In the genomic region with DNA sequence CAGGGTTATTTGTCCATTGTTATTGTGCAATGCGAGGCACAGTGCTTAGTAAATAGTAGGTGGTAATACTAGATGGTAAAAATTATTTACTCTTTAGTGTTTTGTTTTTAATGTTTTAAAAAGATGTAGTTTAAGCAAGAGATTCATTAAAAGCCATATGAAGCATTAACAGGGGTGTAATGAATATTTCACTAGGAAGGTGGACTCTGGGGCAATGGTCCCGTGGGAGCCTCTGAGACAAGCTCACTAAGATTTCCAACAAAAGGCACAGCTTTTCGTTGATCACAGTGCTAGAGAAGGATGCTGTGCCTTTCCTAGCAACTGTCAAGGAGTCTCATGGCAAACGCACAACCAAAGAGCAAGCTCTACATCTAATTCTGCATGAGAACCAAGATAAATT, we compare ENCODE assay signal across 30 mouse cellular contexts. TPM values are rescaled to one million over a fixed set of nuclear protein-coding genes. Genes with fewer than 3 reads are reported as not detected.
"Had no signal": no experiment of that assay in that cellular context is flagged by ENCODE, and none has a peak within 500 bp of the region (broad histone marks: within the 10 kb centered on the region; RNA-seq: fewer than 3 reads in every experiment).

A gene (plus strand): TSS at position 301 of the 400 bp plus-strand sequence.

- H3K9ac ChIP-seq: embryonic facial prominence, embryonic 12.5 days; embryonic facial prominence, embryonic 13.5 days; embryonic facial prominence, embryonic 15.5 days; forebrain, embryonic 12.5 days; forebrain, embryonic 13.5 days; forebrain, embryonic 15.5 days; forebrain, postnatal 0 days had no signal

- H3K27ac ChIP-seq: embryonic facial prominence, embryonic 12.5 days; embryonic facial prominence, embryonic 13.5 days; embryonic facial prominence, embryonic 15.5 days; forebrain, embryonic 10.5 days; forebrain, embryonic 12.5 days; forebrain, embryonic 13.5 days; forebrain, embryonic 15.5 days; gastrocnemius, adult 2 months; heart, adult 2 months had no signal

- H3K36me3 ChIP-seq: embryonic facial prominence, embryonic 12.5 days; embryonic facial prominence, embryonic 13.5 days; embryonic facial prominence, embryonic 15.5 days; forebrain, embryonic 10.5 days; forebrain, embryonic 12.5 days; forebrain, embryonic 15.5 days had no signal

- H3K4me3 ChIP-seq: embryonic facial prominence, embryonic 12.5 days; embryonic facial prominence, embryonic 13.5 days; embryonic facial prominence, embryonic 15.5 days; erythroblast, embryonic 14.5 days; forebrain, embryonic 10.5 days; forebrain, embryonic 12.5 days; forebrain, embryonic 13.5 days; forebrain, embryonic 15.5 days; gastrocnemius, adult 2 months; heart, adult 2 months had no signal

- H3K27me3 ChIP-seq: embryonic facial prominence, embryonic 12.5 days; embryonic facial prominence, embryonic 13.5 days; embryonic facial prominence, embryonic 15.5 days; forebrain, embryonic 12.5 days; forebrain, embryonic 13.5 days; forebrain, embryonic 15.5 days had no signal

- H3K9me3 ChIP-seq: embryonic facial prominence, embryonic 12.5 days; embryonic facial prominence, embryonic 13.5 days; embryonic facial prominence, embryonic 15.5 days; forebrain, embryonic 10.5 days; forebrain, embryonic 12.5 days; forebrain, embryonic 13.5 days; forebrain, embryonic 15.5 days had no signal

- ATAC-seq: forebrain, embryonic 13.5 days; forebrain, embryonic 14.5 days; forebrain, embryonic 15.5 days; forebrain, embryonic 16.5 days; forebrain, postnatal 0 days had no signal

- DNase-seq: cerebellum, adult 2 months; cerebellum, adult 8-10 months; cerebellum, adult 9-10 months; cerebellum, adult 9-11 months; cerebellum, postnatal 10 days; cerebellum, postnatal 14 days; cerebellum, postnatal 25 days; cerebellum, postnatal 36 days; embryo, embryonic 11 days; forebrain, postnatal 0 days; gastrocnemius, adult 2 months; gastrocnemius, postnatal 10 days; gastrocnemius, postnatal 14 days; gastrocnemius, postnatal 25 days; gastrocnemius, postnatal 36 days; heart, adult 11 months; heart, adult 18-20 months; heart, adult 2 months had no signal

- H3K4me2 ChIP-seq: embryonic facial prominence, embryonic 12.5 days; embryonic facial prominence, embryonic 13.5 days; embryonic facial prominence, embryonic 15.5 days; forebrain, embryonic 12.5 days; forebrain, embryonic 13.5 days; forebrain, embryonic 15.5 days had no signal

- H3K4me1 ChIP-seq: embryonic facial prominence, embryonic 12.5 days; embryonic facial prominence, embryonic 13.5 days; embryonic facial prominence, embryonic 15.5 days; forebrain, embryonic 10.5 days; forebrain, embryonic 12.5 days; forebrain, embryonic 13.5 days; forebrain, embryonic 15.5 days had no signal

RNA-seq across cellular contexts. Expression of the gene that starts here (rescaled TPM):
- polyA plus RNA-seq: cerebellum, adult 2 months; embryonic facial prominence, embryonic 11.5 days; embryonic facial prominence, embryonic 12.5 days; embryonic facial prominence, embryonic 13.5 days; erythroblast, embryonic 14.5 days; forebrain, embryonic 10.5 days; forebrain, embryonic 11.5 days; forebrain, embryonic 12.5 days; forebrain, embryonic 13.5 days; forebrain, embryonic 14.5 days; forebrain, embryonic 15.5 days; forebrain, embryonic 16.5 days; heart, adult 2 months had no signal
